Mouse (Mus musculus): ENCODE data around the gene Mbd5. TPM values are rescaled to one million over a fixed set of nuclear protein-coding genes. Genes with fewer than 3 reads are reported as not detected.

The Mbd5 gene
- polyA plus RNA-seq, 1 experiment from 2014 or later: 10.3 TPM

GRCm38 (mm10) chr2:49276017-49276722 lies 326.9 kb downstream of the Mbd5 start:
- Histone ChIP-seq H3K9me3 (replicated peaks) (no peaks in the 10 kb centered on the region), H3K27me3 (replicated peaks) (no peaks in the 10 kb centered on the region), H3K4me2 (no peak overlapping the region), H3K4me1 (no peaks in the 10 kb centered on the region), H3K27ac (no peak overlapping the region), H3K36me3 (no peaks in the 10 kb centered on the region), H3K4me3 (no peak overlapping the region), H3K9ac (no peak overlapping the region)
- no peak for ATAC-seq
- 58% methylated on average over 4 of the region's 4 CpGs for WGBS (ENCODE audit: insufficient replicate concordance)

DNA sequence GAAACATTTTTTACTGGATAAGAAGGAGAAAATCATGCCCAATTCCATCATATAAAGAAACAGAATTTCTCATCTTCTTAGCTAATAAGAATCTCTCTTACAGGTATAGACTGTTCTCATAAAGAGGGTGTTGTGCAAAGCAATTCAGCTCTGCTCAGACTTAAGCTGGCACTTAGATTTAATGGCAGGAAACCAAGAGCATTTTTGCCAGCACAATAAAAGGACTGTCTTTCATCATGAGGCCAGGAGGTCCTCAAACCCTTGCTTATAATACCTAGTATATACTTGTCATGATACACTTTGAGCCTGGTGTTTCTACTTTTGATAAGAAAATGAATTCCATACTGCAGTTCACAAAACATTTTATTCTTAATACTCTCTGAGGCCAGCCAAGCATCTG lies 331.2 kb downstream of the Mbd5 start:
- Histone ChIP-seq H3K4me2 (no peak overlapping the region), H3K4me1 (no peaks in the 10 kb centered on the region), H3K36me3 (no peaks in the 10 kb centered on the region), H3K9me3 (replicated peaks) (no peaks in the 10 kb centered on the region), H3K9ac (no peak overlapping the region), H3K27ac (no peak overlapping the region), H3K27me3 (replicated peaks) (no peaks in the 10 kb centered on the region), H3K4me3 (no peak overlapping the region)
- ATAC-seq: no peak

DNA sequence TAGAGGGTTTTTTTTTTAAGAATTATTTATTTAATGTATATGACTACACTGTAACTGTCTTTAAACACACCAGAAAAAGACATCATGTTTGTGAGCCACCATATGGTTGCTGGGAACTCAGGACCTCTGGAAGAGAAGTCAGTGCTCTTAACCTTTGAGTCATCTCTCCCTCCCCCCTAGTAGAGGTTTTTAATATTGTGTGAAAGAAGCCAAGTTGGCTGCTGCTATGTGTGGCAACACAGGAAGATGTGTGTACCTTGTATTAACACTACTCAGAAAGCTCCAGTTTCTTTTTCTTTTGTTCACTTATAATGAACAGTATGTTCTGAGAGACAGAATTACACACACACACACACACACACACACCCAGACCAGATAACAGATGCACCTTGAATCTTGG lies 334.3 kb downstream of the Mbd5 start:
- Histone ChIP-seq H3K4me3 (no peak overlapping the region), H3K27me3 (replicated peaks) (no peaks in the 10 kb centered on the region), H3K9me3 (replicated peaks) (no peaks in the 10 kb centered on the region), H3K4me2 (no peak overlapping the region), H3K4me1 (no peaks in the 10 kb centered on the region), H3K36me3 (no peaks in the 10 kb centered on the region), H3K9ac (no peak overlapping the region), H3K27ac (no peak overlapping the region)
- ATAC-seq: no peak

DNA sequence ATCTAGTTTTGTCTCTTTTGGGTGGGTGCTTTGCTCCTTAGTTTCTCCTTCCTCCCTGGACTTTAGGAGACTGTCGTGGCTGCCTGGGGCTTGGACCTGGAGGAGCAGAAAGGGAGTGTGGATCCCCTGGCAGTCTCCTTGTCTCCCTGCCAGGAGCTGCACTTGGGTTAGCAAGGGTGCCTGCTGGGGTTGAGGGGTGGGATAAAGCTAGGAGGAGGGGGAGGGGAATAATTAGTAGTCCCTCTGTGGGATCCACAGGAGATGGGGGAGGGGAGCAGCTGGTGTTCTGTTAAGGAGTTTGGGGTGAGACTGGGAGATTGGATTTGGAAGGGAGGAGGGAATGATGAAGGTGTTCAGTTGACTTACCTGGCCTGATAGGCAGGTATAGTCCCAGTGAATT lies 337.7 kb downstream of the Mbd5 start:
- Histone ChIP-seq H3K4me2 (no peak overlapping the region), H3K4me3 (no peak overlapping the region), H3K27ac (no peak overlapping the region), H3K27me3 (replicated peaks) (no peaks in the 10 kb centered on the region), H3K4me1 (no peaks in the 10 kb centered on the region), H3K9me3 (replicated peaks) (no peaks in the 10 kb centered on the region), H3K36me3 (no peaks in the 10 kb centered on the region), H3K9ac (no peak overlapping the region)
- ATAC-seq: no peak
- whole genome bisulfite sequencing (ENCODE audit: insufficient replicate concordance): 8% methylated on average over 1 of the region's 1 CpGs

DNA sequence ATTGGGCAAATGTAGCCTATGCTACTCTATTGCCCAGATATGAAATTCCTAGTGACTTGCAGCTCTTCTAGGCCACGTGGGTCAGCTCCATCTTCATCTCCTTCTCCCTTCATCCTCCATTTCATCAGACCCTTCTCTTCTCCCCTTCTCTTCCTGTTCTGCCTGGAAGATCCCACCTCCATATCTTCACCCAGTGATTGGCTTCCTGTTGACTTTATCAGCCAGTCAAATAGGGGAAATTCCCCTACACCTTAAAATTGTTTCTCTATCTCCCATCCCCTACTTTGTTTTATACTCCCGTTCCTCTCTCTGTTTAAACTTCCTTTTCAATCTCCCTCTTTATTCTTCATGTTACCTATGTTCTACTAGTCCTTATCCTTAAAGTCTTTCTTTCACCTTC lies 342.4 kb downstream of the Mbd5 start:
- no peak for ATAC-seq
- Histone ChIP-seq H3K9me3 (replicated peaks) (no peaks in the 10 kb centered on the region), H3K4me1 (no peaks in the 10 kb centered on the region), H3K9ac (no peak overlapping the region), H3K27me3 (replicated peaks) (no peaks in the 10 kb centered on the region), H3K4me2 (no peak overlapping the region), H3K4me3 (no peak overlapping the region), H3K36me3 (no peaks in the 10 kb centered on the region), H3K27ac (no peak overlapping the region)
- 49% methylated on average over 2 of the region's 2 CpGs for whole genome bisulfite sequencing (ENCODE audit: insufficient replicate concordance)

DNA sequence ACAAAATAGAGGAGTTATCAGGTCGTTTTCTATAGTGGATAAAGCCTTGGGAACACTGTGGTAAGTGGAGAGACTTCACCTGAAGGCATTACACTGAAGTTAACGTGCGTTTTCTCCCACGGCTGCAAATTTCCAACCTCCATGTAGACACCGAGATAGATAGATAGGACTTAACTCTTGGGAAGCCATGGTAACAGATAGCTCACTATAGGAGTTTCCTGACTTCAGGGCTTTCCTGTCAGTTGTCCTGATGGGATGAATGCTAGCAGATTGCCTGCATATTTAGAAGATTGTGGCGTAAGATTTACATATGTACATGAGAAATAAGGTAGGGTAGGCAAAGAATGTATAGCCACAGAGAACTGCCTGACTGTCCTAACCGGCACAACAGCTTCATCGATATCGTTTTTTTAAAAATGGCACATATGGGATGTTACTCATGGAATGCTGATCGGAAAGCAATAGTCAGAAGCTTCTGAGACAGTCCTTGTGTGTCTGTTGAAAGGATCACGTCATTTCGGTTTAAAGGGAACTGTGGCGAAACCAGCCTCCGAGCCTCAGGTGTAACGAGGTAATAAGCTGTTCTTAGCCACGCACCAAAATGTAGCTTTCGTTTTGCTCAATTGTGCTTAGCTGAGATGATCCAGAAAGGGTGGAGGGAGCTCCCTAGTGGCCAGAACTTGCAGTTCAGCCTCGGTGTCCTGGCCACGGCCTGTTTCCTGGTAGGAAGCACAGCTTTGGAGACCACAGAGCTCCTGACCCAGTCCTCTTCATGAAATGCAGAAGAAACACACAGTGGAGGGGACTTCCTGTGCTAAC lies 363.5 kb downstream of the Mbd5 start:
- Histone ChIP-seq H3K4me1 (peaks cover 5% of the 10 kb centered on the region; the same call in 1 of the 2 replicates), H3K4me3 (peak overlapping the region; percentile 56), H3K27me3 (replicated peaks) (no peaks in the 10 kb centered on the region), H3K4me2 (peak overlapping the region; percentile 66), H3K27ac (no peak overlapping the region), H3K9me3 (replicated peaks) (no peaks in the 10 kb centered on the region), H3K36me3 (no peaks in the 10 kb centered on the region), H3K9ac (peak overlapping the region; percentile 35; the same call in 1 of the 2 replicates)
- ATAC-seq: peak; percentile 64
- whole genome bisulfite sequencing (ENCODE audit: insufficient replicate concordance): 34% methylated on average over 19 of the region's 19 CpGs

DNA sequence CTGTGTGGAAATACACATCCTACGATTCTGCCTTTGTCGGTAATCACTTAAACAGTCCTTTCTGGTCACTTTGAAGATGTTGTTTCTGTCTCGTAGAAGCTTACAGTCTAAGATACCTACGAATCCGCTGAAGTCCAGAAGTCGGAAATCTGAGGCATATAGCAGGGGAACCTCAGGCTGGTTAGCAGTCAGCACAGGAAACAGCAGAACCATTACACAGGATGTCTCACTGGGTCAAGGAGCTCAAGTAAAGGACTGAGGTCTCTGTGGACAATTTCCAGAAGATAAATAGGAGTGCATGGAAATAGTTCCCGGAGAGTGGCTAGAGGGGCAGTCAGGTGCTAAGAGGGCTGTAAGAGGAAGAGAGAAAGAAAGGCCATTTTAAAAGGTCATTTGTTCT lies 384.3 kb downstream of the Mbd5 start:
- Histone ChIP-seq H3K9me3 (replicated peaks) (no peaks in the 10 kb centered on the region), H3K9ac (no peak overlapping the region), H3K4me2 (no peak overlapping the region), H3K27me3 (replicated peaks) (no peaks in the 10 kb centered on the region), H3K27ac (no peak overlapping the region), H3K4me3 (no peak overlapping the region), H3K36me3 (no peaks in the 10 kb centered on the region), H3K4me1 (no peaks in the 10 kb centered on the region)
- ATAC-seq: no peak
- 73% methylated on average over 7 of the region's 7 CpGs for WGBS (ENCODE audit: insufficient replicate concordance)

- WGBS (ENCODE audit: insufficient replicate concordance): 83% methylated on average over 9 of the region's 9 CpGs
- H3K4me1 ChIP-seq: no peaks in the 10 kb centered on the region
- no peak overlapping the region for H3K4me3 ChIP-seq
- no peaks in the 10 kb centered on the region for H3K27me3 ChIP-seq (replicated peaks)
- no peaks in the 10 kb centered on the region for H3K36me3 ChIP-seq
- H3K4me2 ChIP-seq: no peak overlapping the region
- H3K9ac ChIP-seq: no peak overlapping the region
- no peaks in the 10 kb centered on the region for H3K9me3 ChIP-seq (replicated peaks)
- H3K27ac ChIP-seq: no peak overlapping the region
- no peak for ATAC-seq
Observed at GRCm38 (mm10) chr2:49335267-49335666, 386.0 kb downstream of the Mbd5 start.

- Histone ChIP-seq H3K36me3 (no peaks in the 10 kb centered on the region), H3K9ac (no peak overlapping the region), H3K27me3 (replicated peaks) (no peaks in the 10 kb centered on the region), H3K9me3 (replicated peaks) (no peaks in the 10 kb centered on the region), H3K4me2 (no peak overlapping the region), H3K4me1 (no peaks in the 10 kb centered on the region), H3K4me3 (no peak overlapping the region), H3K27ac (no peak overlapping the region)
- ATAC-seq: no peak
- WGBS (ENCODE audit: insufficient replicate concordance): 57% methylated on average over 2 of the region's 2 CpGs
Observed at GRCm38 (mm10) chr2:49344287-49344686, 395.0 kb downstream of the Mbd5 start.

DNA sequence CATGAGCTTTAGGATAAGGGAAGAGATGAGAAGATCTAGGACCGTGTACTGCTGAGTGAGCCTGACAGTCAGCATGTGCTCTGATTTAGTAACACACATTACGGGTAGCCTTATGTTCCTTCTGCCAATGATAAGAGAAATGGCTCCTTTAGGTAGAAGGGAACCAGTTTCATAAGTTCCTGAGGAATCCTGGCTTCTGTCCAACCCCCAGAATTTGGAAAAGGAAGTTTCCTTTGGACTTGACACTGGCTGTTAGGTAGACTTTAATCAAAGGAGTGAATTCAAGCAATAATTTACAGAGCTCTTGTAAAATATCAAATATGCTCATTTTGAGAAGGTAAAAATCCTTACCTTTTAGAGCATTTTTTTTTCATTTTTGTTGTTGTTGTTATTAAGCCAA lies 396.5 kb downstream of the Mbd5 start:
- 49% methylated on average over 2 of the region's 2 CpGs for WGBS (ENCODE audit: insufficient replicate concordance)
- ATAC-seq: no peak
- Histone ChIP-seq H3K4me1 (no peaks in the 10 kb centered on the region; the same call in 1 of the 2 replicates), H3K9me3 (replicated peaks) (no peaks in the 10 kb centered on the region), H3K4me2 (no peak overlapping the region), H3K27me3 (replicated peaks) (no peaks in the 10 kb centered on the region), H3K9ac (no peak overlapping the region), H3K36me3 (no peaks in the 10 kb centered on the region), H3K27ac (no peak overlapping the region), H3K4me3 (no peak overlapping the region)

DNA sequence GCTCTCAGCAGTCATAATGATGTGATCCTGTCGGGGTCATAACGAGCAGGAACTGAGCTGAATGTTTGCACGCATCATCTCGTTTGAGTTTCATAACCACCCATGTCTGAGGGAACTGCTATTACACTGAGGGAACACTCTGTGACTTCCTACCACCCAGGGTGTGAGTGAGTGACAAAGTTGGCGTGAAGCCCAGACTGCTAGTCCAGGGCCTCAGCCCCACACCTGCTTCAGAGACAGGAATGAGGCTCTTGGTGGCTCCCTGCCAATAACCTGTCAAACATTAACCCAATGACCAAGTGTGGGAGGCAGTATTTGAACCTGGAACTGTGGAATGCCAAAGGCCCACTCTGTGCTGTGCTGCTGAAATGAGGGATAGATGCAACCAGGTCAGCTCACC lies 400.5 kb downstream of the Mbd5 start:
- no peak overlapping the region for H3K27ac ChIP-seq

DNA sequence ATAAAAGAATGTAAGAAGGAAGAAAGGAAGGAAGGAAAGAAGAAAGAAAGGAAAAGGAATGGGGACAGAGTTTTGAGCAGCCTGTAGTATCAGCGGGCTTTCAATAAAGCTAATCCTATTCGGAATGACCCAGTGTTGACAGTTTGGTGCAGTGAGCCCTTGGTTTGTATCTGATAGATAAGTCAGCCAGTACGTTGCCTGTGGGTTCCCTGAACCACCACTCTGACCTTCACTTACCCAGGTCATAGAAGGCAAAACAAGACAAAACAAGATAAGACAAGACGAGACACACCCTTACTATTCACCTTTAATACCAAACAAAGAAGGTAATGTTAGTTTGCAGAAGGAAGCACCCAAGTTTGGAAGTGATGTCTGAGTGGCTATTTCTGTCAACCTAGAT lies 401.5 kb downstream of the Mbd5 start:
- no peaks in the 10 kb centered on the region for H3K36me3 ChIP-seq
- H3K4me3 ChIP-seq: no peak overlapping the region
- 54% methylated on average over 4 of the region's 4 CpGs for WGBS (ENCODE audit: insufficient replicate concordance)
- ATAC-seq: no peak
- no peaks in the 10 kb centered on the region; the same call in 1 of the 2 replicates for H3K4me1 ChIP-seq
- H3K27me3 ChIP-seq (replicated peaks): no peaks in the 10 kb centered on the region
- no peaks in the 10 kb centered on the region for H3K9me3 ChIP-seq (replicated peaks)
- no peak overlapping the region for H3K4me2 ChIP-seq
- H3K9ac ChIP-seq: no peak overlapping the region
- no peak overlapping the region for H3K27ac ChIP-seq

More for the DNA sequence above, 400.5 kb downstream of the Mbd5 start:
- ATAC-seq: peak; percentile 74
- Histone ChIP-seq H3K4me1 (no peaks in the 10 kb centered on the region; the same call in 1 of the 2 replicates), H3K4me2 (no peak overlapping the region), H3K4me3 (no peak overlapping the region), H3K36me3 (no peaks in the 10 kb centered on the region), H3K9ac (no peak overlapping the region), H3K27me3 (replicated peaks) (no peaks in the 10 kb centered on the region), H3K9me3 (replicated peaks) (no peaks in the 10 kb centered on the region)
- 63% methylated on average over 5 of the region's 5 CpGs for WGBS (ENCODE audit: insufficient replicate concordance)

Measured in liver, embryonic 12.5 days (tissue).